Mouse (Mus musculus) heart, embryonic 12.5 days (tissue): ENCODE data around the gene Wbp11. TPM values are rescaled to one million over a fixed set of nuclear protein-coding genes. Genes with fewer than 3 reads are reported as not detected.

Experiments
- ATAC-seq: fragments of 200-750 bp; cut with Nextera tagmentation; 2 replicates; pipeline ENCODE4 v1.8.0; 2017; ENCODE audit warnings: moderate TSS enrichment, moderate library complexity; ENCODE audit not compliant: insufficient number of reproducible peaks, low FRiP score
- H3K27ac ChIP-seq: fragments of 300-500 bp; sonication (generic); 2 replicates; pipeline ENCODE4 v1.5.1; 2016; ENCODE audit warnings: mild to moderate bottlenecking, moderate library complexity; ENCODE audit not compliant: poor library complexity, severe bottlenecking
- H3K27me3 ChIP-seq: fragments of 300-500 bp; sonication (generic); replicated peaks from 2 replicates; pipeline ENCODE4 v1.6.1; 2016; ENCODE audit warnings: mild to moderate bottlenecking, moderate library complexity
- H3K36me3 ChIP-seq: fragments of 300-500 bp; sonication (generic); 2 replicates; pipeline ENCODE4 v1.6.1; 2016; ENCODE audit warnings: mild to moderate bottlenecking, moderate library complexity
- H3K4me1 ChIP-seq: fragments of 300-500 bp; sonication (generic); replicated peaks from 2 replicates; pipeline ENCODE4 v1.6.1; 2016; ENCODE audit warnings: mild to moderate bottlenecking
- H3K4me2 ChIP-seq: fragments of 300-500 bp; sonication (generic); 2 replicates; pipeline ENCODE4 v1.6.1; 2016; ENCODE audit warnings: mild to moderate bottlenecking, moderate library complexity
- H3K4me3 ChIP-seq: fragments of 300-500 bp; sonication (generic); 2 replicates; pipeline ENCODE4 v1.5.1; 2016; ENCODE audit warnings: mild to moderate bottlenecking
- H3K9ac ChIP-seq: fragments of 300-500 bp; sonication (generic); 2 replicates; pipeline ENCODE4 v1.6.1; 2016; ENCODE audit warnings: mild to moderate bottlenecking, moderate library complexity
- H3K9me3 ChIP-seq: fragments of 300-500 bp; sonication (generic); replicated peaks from 2 replicates; pipeline ENCODE4 v1.6.1; 2016; ENCODE audit warnings: mild to moderate bottlenecking, moderate library complexity
- WGBS: fragments of 180-500 bp; shearing (Covaris S2); methylation state at CpG from one replicate; pipeline ENCODE4 v1.1.7; 2016; 5-methylcytosine and 5-hydroxymethylcytosine counted together
- polyA plus RNA-seq: library from polyadenylated mRNA; unstranded; fragments of >200 nt; fragmentation: Nextera tagmentation; extraction: Ambion mirVana; gene quantifications from 2 replicates; pipeline ENCODE4 v1.2.1, GENCODE M21; 2016

The Wbp11 gene
- polyA plus RNA-seq, 1 experiment from 2014 or later: 90.5 TPM

DNA sequence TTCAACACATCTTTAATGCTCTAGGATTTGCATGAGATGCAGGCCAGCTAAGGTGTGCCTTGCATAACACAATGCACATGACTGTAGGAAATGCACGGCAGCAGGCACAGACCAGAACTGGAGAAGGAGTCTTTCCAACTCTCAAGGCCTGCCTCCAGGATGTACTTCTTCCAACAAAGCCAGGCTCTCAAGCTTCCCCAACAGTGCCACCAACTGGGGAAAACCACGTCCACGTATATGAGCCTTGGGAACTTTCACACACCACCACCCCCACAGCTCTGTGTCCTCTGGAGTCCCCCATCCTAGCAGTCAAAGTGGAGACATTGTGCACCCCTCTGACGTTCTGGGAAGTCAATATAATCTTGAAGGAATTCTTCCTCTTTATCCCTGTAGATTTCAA lies 14.9 kb downstream of the Wbp11 start:
- no peak for ATAC-seq
- peaks cover 17% of the 10 kb centered on the region for H3K4me1 ChIP-seq

DNA sequence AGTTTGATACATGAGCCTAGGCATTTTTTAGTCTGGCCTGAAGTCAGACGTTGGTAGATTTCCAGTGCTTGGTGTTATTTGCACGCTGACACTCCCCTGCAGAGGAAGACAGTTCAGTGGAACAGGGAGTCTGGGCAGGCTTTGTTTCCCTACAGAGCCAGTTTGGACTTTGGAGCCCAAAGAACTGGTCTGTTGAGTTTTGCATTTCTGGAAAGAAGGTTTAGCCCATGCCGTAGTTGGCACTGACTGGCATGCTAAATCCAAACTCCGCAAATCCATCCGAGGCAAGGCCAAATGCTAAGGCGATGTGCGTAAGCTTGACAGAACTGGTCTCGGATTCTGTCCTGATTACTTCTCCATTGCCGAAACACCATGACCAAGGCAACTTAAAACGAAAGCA lies 16.8 kb downstream of the Wbp11 start:
- H3K9ac ChIP-seq: no peak overlapping the region
- no peak overlapping the region for H3K4me2 ChIP-seq
- H3K27me3 ChIP-seq: no peaks in the 10 kb centered on the region
- 87% methylated on average over 10 of the region's 10 CpGs for WGBS
- peaks cover 41% of the 10 kb centered on the region for H3K36me3 ChIP-seq
- H3K27ac ChIP-seq: no peak overlapping the region
- no peaks in the 10 kb centered on the region for H3K9me3 ChIP-seq
- peaks cover 21% of the 10 kb centered on the region for H3K4me1 ChIP-seq
- no peak overlapping the region for H3K4me3 ChIP-seq
- no peak for ATAC-seq

More for the DNA sequence above, 14.9 kb downstream of the Wbp11 start:
- no peak overlapping the region for H3K9ac ChIP-seq
- 30% methylated on average over 4 of the region's 4 CpGs for WGBS
- H3K27me3 ChIP-seq: no peaks in the 10 kb centered on the region
- no peak overlapping the region for H3K4me2 ChIP-seq
- no peaks in the 10 kb centered on the region for H3K9me3 ChIP-seq
- no peak overlapping the region for H3K4me3 ChIP-seq
- peaks cover 59% of the 10 kb centered on the region for H3K36me3 ChIP-seq
- H3K27ac ChIP-seq: no peak overlapping the region

DNA sequence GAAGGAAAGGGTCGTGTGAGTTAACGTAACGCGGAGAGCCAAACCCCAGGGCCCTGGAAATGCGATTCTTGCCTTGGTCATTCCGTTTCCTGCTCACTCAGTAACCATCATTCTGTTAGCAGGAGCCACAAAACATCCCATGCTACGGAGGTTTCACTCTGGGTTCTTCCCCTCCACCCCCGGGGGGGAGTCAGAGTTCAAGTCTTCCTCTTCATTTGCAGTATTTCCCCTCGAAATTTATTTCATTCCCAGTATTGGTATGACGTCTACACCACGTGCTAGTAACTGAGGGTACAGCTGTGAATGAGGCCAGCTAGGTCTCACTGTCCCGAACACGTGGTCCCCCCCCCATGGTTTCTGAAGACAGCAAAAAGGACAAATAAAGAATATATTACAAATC lies 18.4 kb downstream of the Wbp11 start:
- peak overlapping the region; percentile 91 for H3K4me2 ChIP-seq
- peaks cover 27% of the 10 kb centered on the region for H3K36me3 ChIP-seq
- H3K27ac ChIP-seq: no peak overlapping the region
- H3K27me3 ChIP-seq: no peaks in the 10 kb centered on the region
- peaks cover 26% of the 10 kb centered on the region for H3K4me1 ChIP-seq
- H3K9me3 ChIP-seq: no peaks in the 10 kb centered on the region
- 63% methylated on average over 13 of the region's 13 CpGs for WGBS
- H3K9ac ChIP-seq: peak overlapping the region; percentile 80; the same call in 1 of the 2 replicates
- ATAC-seq: no peak
- peak overlapping the region; percentile 71 for H3K4me3 ChIP-seq

DNA sequence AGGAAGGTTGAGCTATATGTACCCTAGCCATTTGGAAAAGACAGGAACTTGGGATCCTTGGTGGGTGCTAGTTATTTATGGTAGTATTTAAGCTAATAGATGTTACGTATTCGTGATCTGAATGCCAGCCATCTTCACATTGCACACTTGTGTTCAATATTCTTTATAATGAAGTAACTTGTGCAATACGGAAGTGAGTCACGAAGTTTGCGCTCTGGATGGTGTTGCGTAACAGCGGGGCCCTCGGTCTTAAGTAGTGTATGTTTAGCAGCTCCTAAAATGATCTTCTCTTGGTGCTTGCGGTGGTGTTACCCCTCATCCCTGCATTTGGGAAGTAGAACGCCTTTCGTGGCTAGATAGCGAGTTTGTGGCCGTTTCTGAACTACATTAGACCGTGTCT lies 19.0 kb downstream of the Wbp11 start:
- ATAC-seq: no peak
- H3K4me1 ChIP-seq: peaks cover 26% of the 10 kb centered on the region
- no peaks in the 10 kb centered on the region for H3K27me3 ChIP-seq
- no peak overlapping the region for H3K27ac ChIP-seq
- peak overlapping the region; percentile 91 for H3K4me2 ChIP-seq
- no peaks in the 10 kb centered on the region for H3K9me3 ChIP-seq
- H3K9ac ChIP-seq: peak overlapping the region; percentile 80
- H3K4me3 ChIP-seq: peak overlapping the region; percentile 71
- H3K36me3 ChIP-seq: peaks cover 22% of the 10 kb centered on the region
- WGBS: 23% methylated on average over 14 of the region's 14 CpGs

DNA sequence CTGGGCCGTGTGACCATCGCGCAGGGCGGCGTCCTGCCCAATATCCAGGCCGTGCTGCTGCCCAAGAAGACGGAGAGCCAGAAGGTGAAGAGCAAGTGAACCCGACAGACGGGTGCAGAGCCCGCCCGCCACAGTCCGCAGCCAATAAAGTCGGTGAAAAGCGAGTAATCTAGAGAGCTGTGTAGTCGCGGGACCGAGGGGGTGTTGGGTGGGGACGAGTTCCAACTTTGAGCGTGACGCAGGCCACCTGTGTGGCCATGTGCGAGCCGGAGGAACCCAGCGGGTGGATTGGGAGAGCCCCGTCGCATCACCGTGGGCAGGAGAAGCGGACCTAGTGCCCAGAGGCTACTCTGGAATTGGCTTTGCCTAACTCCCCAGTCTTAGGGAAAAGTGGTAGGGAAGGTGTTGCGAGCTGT lies 19.4 kb downstream of the Wbp11 start:
- H3K9ac ChIP-seq: peak overlapping the region; percentile 80
- H3K4me1 ChIP-seq: peaks cover 26% of the 10 kb centered on the region
- WGBS: under 1% methylated on average over 28 of the region's 28 CpGs
- H3K4me3 ChIP-seq: peak overlapping the region; percentile 71
- ATAC-seq: peak; percentile 8; the same call in 1 of the 2 replicates
- H3K36me3 ChIP-seq: peaks cover 17% of the 10 kb centered on the region
- H3K4me2 ChIP-seq: peak overlapping the region; percentile 91
- H3K27ac ChIP-seq: no peak overlapping the region; the same call in 1 of the 2 replicates
- H3K27me3 ChIP-seq: no peaks in the 10 kb centered on the region
- H3K9me3 ChIP-seq: no peaks in the 10 kb centered on the region

GRCm38 (mm10) chr6:136808014-136808417 lies 20.0 kb downstream of the Wbp11 start, which contains the start of gene H2afj:
Gene H2afj, plus strand, starts transcription at chr6:136808244.
- under 1% methylated on average over 34 of the region's 34 CpGs for WGBS
- H3K4me3 ChIP-seq: peak within 1 kb of the TSS; percentile 71

GRCm38 (mm10) chr6:136807395-136808013 lies 20.5 kb downstream of the Wbp11 start:
- Histone ChIP-seq H3K4me1 (peaks cover 34% of the 10 kb centered on the region), H3K4me2 (peak overlapping the region; percentile 91), H3K9me3 (no peaks in the 10 kb centered on the region), H3K27me3 (no peaks in the 10 kb centered on the region), H3K9ac (peak overlapping the region; percentile 44), H3K27ac (peak overlapping the region; percentile 76), H3K4me3 (peak overlapping the region; percentile 71), H3K36me3 (peaks cover 11% of the 10 kb centered on the region)
- no peak for ATAC-seq
- WGBS: 19% methylated on average over 18 of the region's 18 CpGs

More at GRCm38 (mm10) chr6:136808014-136808417, 20.0 kb downstream of the Wbp11 start, which contains the start of gene H2afj:
- Histone ChIP-seq H3K4me2 (peak within 1 kb of the TSS; percentile 91), H3K4me1 (peaks cover 31% of the 10 kb centered on the region), H3K27ac (peak within 1 kb of the TSS; percentile 76), H3K27me3 (no peaks in the 10 kb centered on the region), H3K36me3 (peaks cover 13% of the 10 kb centered on the region), H3K9ac (peak within 1 kb of the TSS; percentile 80), H3K9me3 (no peaks in the 10 kb centered on the region)
- peak; percentile 90 for ATAC-seq

DNA sequence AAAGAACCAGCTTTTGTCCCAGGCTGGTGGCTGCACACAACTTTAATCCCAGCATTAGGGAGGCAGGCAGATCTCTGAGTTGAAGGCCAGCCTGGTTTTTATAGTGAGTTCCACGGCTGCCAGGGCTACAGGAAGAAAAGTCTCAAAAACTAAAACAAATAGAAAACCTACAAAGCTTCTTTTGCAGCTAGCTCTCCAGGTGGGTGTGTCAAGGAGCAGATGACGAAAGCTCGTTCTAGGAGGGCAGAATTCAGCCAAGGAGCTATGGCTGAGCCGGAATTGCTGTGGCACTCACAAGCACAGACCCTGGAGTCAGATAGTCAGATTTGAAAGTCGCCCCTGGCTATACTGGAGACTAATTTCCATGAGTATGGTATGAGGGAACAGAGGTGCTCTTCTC lies 21.2 kb downstream of the Wbp11 start:
- no peaks in the 10 kb centered on the region for H3K9me3 ChIP-seq

GRCm38 (mm10) chr6:136805409-136805775 lies 22.6 kb downstream of the Wbp11 start:
- Histone ChIP-seq H3K9me3 (no peaks in the 10 kb centered on the region), H3K4me2 (no peak overlapping the region), H3K9ac (no peak overlapping the region), H3K4me3 (no peak overlapping the region), H3K36me3 (peaks cover 4% of the 10 kb centered on the region; the same call in 1 of the 2 replicates), H3K27me3 (no peaks in the 10 kb centered on the region), H3K27ac (no peak overlapping the region), H3K4me1 (peaks cover 34% of the 10 kb centered on the region)
- no peak for ATAC-seq
- 97% methylated on average over 1 of the region's 1 CpGs for whole genome bisulfite sequencing

More for the DNA sequence above, 21.2 kb downstream of the Wbp11 start:
- 0 out of 2 replicates have a peak overlapping the region, but pooled peaks have one; percentile 71 for H3K4me3 ChIP-seq
- H3K27ac ChIP-seq: no peak overlapping the region
- 71% methylated on average over 5 of the region's 5 CpGs for WGBS
- H3K9ac ChIP-seq: 0 out of 2 replicates have a peak overlapping the region, but pooled peaks have one; percentile 44
- no peak for ATAC-seq
- peaks cover 5% of the 10 kb centered on the region; the same call in 1 of the 2 replicates for H3K36me3 ChIP-seq
- H3K4me1 ChIP-seq: peaks cover 34% of the 10 kb centered on the region
- H3K4me2 ChIP-seq: peak overlapping the region; percentile 91
- H3K27me3 ChIP-seq: no peaks in the 10 kb centered on the region

DNA sequence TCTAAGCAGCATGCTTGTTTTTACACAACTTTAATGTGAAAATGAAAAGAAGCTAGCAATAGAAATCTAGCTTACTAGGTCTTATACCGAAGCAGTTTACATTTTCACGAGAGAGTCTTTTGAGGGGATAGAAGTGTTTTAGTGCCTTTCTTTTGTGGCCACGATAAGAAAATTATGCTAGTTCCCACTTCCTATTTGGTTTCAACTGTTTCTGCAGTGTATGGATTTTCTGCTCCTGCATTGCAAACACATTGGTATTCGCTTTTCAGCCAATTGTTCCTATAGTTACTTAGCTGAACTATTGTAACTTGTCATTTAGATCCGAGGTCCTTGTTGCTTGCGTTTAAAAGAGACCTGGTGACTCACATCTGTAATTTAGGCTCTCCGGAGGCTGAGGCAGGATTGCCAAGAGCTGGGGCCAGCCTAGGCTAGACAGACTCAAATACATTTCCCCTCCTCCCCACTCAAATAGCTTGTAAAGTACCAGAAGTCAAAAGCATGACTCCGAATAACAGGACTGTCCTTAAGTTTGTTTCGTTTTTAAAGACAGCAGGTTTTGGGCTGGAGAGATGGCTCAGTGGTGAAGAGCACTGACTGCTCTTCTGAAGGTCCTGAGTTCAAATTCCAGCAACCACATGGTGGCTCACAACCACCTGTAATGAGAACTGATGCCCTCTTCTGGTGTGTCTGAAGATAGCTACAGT lies 23.2 kb downstream of the Wbp11 start:
- no peak for ATAC-seq
- no peaks in the 10 kb centered on the region for H3K9me3 ChIP-seq
- no peaks in the 10 kb centered on the region for H3K27me3 ChIP-seq
- H3K9ac ChIP-seq: no peak overlapping the region
- H3K4me3 ChIP-seq: peak overlapping the region; percentile 69
- 32% methylated on average over 9 of the region's 9 CpGs for WGBS
- peak overlapping the region; percentile 48 for H3K4me2 ChIP-seq
- H3K27ac ChIP-seq: peak overlapping the region; percentile 100
- no peaks in the 10 kb centered on the region for H3K36me3 ChIP-seq
- peaks cover 30% of the 10 kb centered on the region for H3K4me1 ChIP-seq
